In genomic region chr5:116189818-116190217, GRCm38 (mm10) we compare ENCODE assay signal across 18 mouse cellular contexts.
DNase-seq lines count a peak whose midpoint lies in the region; ATAC-seq and TF ChIP-seq lines count a peak whose summit lies in the region.
"Had no signal": no experiment of that assay in that cellular context is flagged by ENCODE, and none has a peak within 500 bp of the region (broad histone marks: within the 10 kb centered on the region; RNA-seq: fewer than 3 reads in every experiment).

No protein-coding gene starts in this region.

- no peak overlapping the region for H3K27ac ChIP-seq in kidney, postnatal 0 days
- no peak overlapping the region for H3K27ac ChIP-seq in embryonic facial prominence, embryonic 13.5 days
- H3K27ac ChIP-seq: forebrain, embryonic 15.5 days; heart, embryonic 10.5 days; hindbrain, embryonic 13.5 days; hindbrain, postnatal 0 days had no signal

- H3K4me1 ChIP-seq in kidney, postnatal 0 days (replicated peaks; ENCODE audit: insufficient read depth, low read length) = no peaks in the 10 kb centered on the region
- peaks cover 5% of the 10 kb centered on the region for H3K4me1 ChIP-seq in embryonic facial prominence, embryonic 13.5 days
- H3K4me1 ChIP-seq: forebrain, embryonic 15.5 days had no signal

- H3K36me3 ChIP-seq in kidney, postnatal 0 days (ENCODE audit: insufficient read depth, low read length) = no peaks in the 10 kb centered on the region
- no peaks in the 10 kb centered on the region for H3K36me3 ChIP-seq in embryonic facial prominence, embryonic 13.5 days
- H3K36me3 ChIP-seq: forebrain, embryonic 15.5 days; heart, embryonic 10.5 days; hindbrain, embryonic 13.5 days had no signal

- H3K4me3 ChIP-seq in kidney, postnatal 0 days (replicated peaks; ENCODE audit: low read depth, low read length) = no peak overlapping the region
- no peak overlapping the region for H3K4me3 ChIP-seq in embryonic facial prominence, embryonic 13.5 days
- H3K4me3 ChIP-seq: forebrain, embryonic 15.5 days; heart, embryonic 10.5 days; hindbrain, embryonic 13.5 days had no signal

- peak; percentile 15 for DNase-seq in gastrocnemius, postnatal 25 days
- no peak for DNase-seq in gastrocnemius, adult 18-20 months (ENCODE audit: low spot score)
- DNase-seq in kidney, postnatal 0 days (ENCODE audit: low spot score) = peak; percentile 27
- DNase-seq in kidney, postnatal 14 days = no peak
- no peak for DNase-seq in left cerebral cortex, adult 11 months (ENCODE audit: low spot score)
- DNase-seq: adrenal gland, adult 2 months; adrenal gland, postnatal 25 days; cerebellum, adult 2 months; cerebellum, postnatal 10 days; gastrocnemius, postnatal 36 days; heart, adult 11 months; heart, postnatal 14 days had no signal

- no peak for TF ChIP-seq CTCF in kidney, postnatal 0 days (IDR thresholded peaks at IDR 0.05; ENCODE audit: low read depth)

- H3K27me3 ChIP-seq in kidney, postnatal 0 days (ENCODE audit: insufficient read depth, low read length) = no peaks in the 10 kb centered on the region
- H3K27me3 ChIP-seq in embryonic facial prominence, embryonic 13.5 days = peaks cover 6% of the 10 kb centered on the region
- H3K27me3 ChIP-seq: CH12.LX; forebrain, embryonic 15.5 days had no signal

- H3K4me2 ChIP-seq in kidney, postnatal 0 days (ENCODE audit: low read length) = no peak overlapping the region
- no peak overlapping the region for H3K4me2 ChIP-seq in embryonic facial prominence, embryonic 13.5 days
- H3K4me2 ChIP-seq: forebrain, embryonic 15.5 days; hindbrain, embryonic 13.5 days had no signal

- no peak overlapping the region for H3K9ac ChIP-seq in kidney, postnatal 0 days (ENCODE audit: low read depth, low read length)
- no peak overlapping the region for H3K9ac ChIP-seq in embryonic facial prominence, embryonic 13.5 days
- H3K9ac ChIP-seq: forebrain, embryonic 15.5 days; hindbrain, embryonic 13.5 days had no signal

- WGBS in kidney, postnatal 0 days = 7% methylated on average over 6 of the region's 6 CpGs
- WGBS in embryonic facial prominence, embryonic 13.5 days = 15% methylated on average over 6 of the region's 6 CpGs

- ATAC-seq in kidney, postnatal 0 days (replicated peaks; ENCODE audit: low FRiP score, low read depth) = no peak
- peak; percentile 53; the same call in 1 of the 2 replicates for ATAC-seq in embryonic facial prominence, embryonic 13.5 days (ENCODE audit: insufficient number of reproducible peaks, insufficient read depth, low FRiP score, low TSS enrichment, low read depth)
- ATAC-seq: forebrain, embryonic 15.5 days; hindbrain, postnatal 0 days had no signal

- no peaks in the 10 kb centered on the region for H3K9me3 ChIP-seq in kidney, postnatal 0 days (replicated peaks; ENCODE audit: low read length)
- H3K9me3 ChIP-seq in embryonic facial prominence, embryonic 13.5 days = peaks cover 6% of the 10 kb centered on the region; the same call in 1 of the 2 replicates
- H3K9me3 ChIP-seq: forebrain, embryonic 15.5 days; heart, embryonic 10.5 days; hindbrain, embryonic 13.5 days had no signal

Comparison
In these comparisons a context has a peak if more than half of its experiments do, and no peak if none do; other contexts are left out.
1. DNase-seq: peak in gastrocnemius, postnatal 25 days (single experiment) and kidney, postnatal 0 days (single experiment); none in gastrocnemius, adult 18-20 months (single experiment), kidney, postnatal 14 days (single experiment) and left cerebral cortex, adult 11 months (single experiment).